Mouse (Mus musculus) embryo, embryonic 9.5 days (tissue): ENCODE results near the gene Gm21887.
"Not testable (repeated sequence)": the region's sequence is repeated elsewhere in the genome, so short reads cannot be mapped to it uniquely, and the experiment has no call there.

Experiments
- DNase-seq: peaks from one replicate; pipeline ENCODE4 v3.0.0-alpha.2; 2017; ENCODE audit errors: extremely low spot score

The Gm21887 gene

GRCm38 (mm10) chrX:170009016-170009750, at the start of gene Gm21887:
Gm21887 (plus strand) TSS chrX:170009659.
- DNase-seq, result peak; percentile 85

GRCm38 (mm10) chrX:169969337-169969736, 40.1 kb upstream of the Gm21887 start:
- DNase-seq, result no peak

- peak; percentile 6 for DNase-seq
Observed at GRCm38 (mm10) chrX:169969765-169970164, 39.7 kb upstream of the Gm21887 start.

- peak; percentile 1 for DNase-seq
Observed at GRCm38 (mm10) chrX:169970546-169970945, 38.9 kb upstream of the Gm21887 start.

GRCm38 (mm10) chrX:169971562-169971961, 37.9 kb upstream of the Gm21887 start:
- DNase-seq, result not testable (repeated sequence)

GRCm38 (mm10) chrX:169972131-169972530, 37.3 kb upstream of the Gm21887 start:
- DNase-seq, result peak; percentile 10

GRCm38 (mm10) chrX:169972791-169973494, 36.5 kb upstream of the Gm21887 start:
- peak; percentile 5 for DNase-seq

- DNase-seq, result peak; percentile 8
Observed at GRCm38 (mm10) chrX:169973806-169974205, 35.7 kb upstream of the Gm21887 start.

GRCm38 (mm10) chrX:169974456-169974855, 35.0 kb upstream of the Gm21887 start:
- DNase-seq, result not testable (repeated sequence)

GRCm38 (mm10) chrX:169974974-169975373, 34.5 kb upstream of the Gm21887 start:
- not testable (repeated sequence) for DNase-seq

- peak; percentile 5 for DNase-seq
Observed at GRCm38 (mm10) chrX:169975681-169976131, 33.8 kb upstream of the Gm21887 start.

- not testable (repeated sequence) for DNase-seq
Observed at GRCm38 (mm10) chrX:169976340-169976739, 33.1 kb upstream of the Gm21887 start.

- DNase-seq, result not testable (repeated sequence)
Observed at GRCm38 (mm10) chrX:169977856-169978435, 31.5 kb upstream of the Gm21887 start.

GRCm38 (mm10) chrX:169978436-169979381, 30.8 kb upstream of the Gm21887 start:
- DNase-seq, result peak; percentile 75

GRCm38 (mm10) chrX:169979461-169980202, 29.8 kb upstream of the Gm21887 start:
- DNase-seq, result not testable (repeated sequence)

- DNase-seq, result not testable (repeated sequence)
Observed at GRCm38 (mm10) chrX:169980203-169980556, 29.3 kb upstream of the Gm21887 start.

GRCm38 (mm10) chrX:169980809-169981289, 28.6 kb upstream of the Gm21887 start:
- no peak for DNase-seq

- not testable (repeated sequence) for DNase-seq
Observed at GRCm38 (mm10) chrX:169981761-169982181, 27.7 kb upstream of the Gm21887 start.

- not testable (repeated sequence) for DNase-seq
Observed at GRCm38 (mm10) chrX:169982606-169983400, 26.7 kb upstream of the Gm21887 start.
